Mouse (Mus musculus) T-cell, adult 2 months (primary cell): ENCODE results near the gene Gm33543.

Experiments used
- DNase-seq: peaks from one replicate; pipeline ENCODE4 v3.0.0; 2022; ENCODE audit warnings: low spot score

Gene Gm33543

DNA sequence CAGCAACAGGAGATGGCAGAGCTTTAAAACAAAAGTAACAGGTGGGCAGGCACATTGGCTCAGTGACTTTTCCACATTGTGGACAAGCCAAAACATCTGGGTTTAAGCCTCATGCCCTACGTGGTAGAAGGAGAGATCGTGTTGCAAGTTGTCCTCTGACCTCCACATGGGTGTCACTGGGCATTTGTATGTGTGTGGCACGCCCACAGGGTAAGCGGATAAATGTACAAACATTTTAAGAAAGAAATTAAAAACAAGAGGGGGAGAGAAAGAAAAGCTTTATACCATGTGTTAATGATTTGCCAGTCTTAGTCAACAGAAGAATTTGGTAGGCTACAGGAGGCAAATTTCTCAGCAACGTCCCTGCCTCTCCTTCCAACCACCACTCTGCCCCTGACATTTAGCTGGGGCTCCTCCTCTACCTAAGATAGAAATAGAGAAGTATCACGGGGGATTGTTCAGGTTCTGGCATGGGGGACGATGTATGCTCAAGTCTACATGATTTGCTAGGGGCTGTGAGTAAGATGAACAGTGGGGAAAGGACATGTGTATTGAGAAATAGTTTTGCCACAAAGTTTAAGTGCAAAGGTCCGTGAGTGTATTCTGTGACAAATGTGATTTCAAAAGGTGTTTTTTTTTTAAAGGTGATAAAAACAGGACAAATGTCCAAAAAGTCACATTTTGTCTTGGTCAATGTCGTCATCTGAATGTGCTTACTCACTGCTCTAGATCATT is 6.0 kb downstream of the Gm33543 start:
- no peak for DNase-seq

DNA sequence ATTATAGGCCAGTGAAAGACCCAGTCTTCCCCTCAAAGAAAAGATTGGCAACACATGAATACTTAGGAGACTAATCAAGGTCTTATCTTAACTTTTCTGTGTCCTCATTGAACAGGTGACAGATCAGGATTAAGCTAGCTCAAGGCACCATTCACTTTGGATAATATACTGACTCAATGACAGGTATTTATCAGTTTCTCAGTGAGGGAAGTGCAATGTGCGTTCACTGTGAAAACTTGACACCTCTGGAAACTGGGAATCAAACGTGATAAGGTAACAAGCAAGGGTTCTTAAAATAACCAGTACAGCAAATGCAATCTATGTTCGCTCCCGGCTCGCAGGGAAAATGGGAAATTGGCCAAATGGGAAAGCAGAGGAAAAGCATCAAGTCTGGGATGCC is 11.8 kb downstream of the Gm33543 start:
- no peak for DNase-seq

DNA sequence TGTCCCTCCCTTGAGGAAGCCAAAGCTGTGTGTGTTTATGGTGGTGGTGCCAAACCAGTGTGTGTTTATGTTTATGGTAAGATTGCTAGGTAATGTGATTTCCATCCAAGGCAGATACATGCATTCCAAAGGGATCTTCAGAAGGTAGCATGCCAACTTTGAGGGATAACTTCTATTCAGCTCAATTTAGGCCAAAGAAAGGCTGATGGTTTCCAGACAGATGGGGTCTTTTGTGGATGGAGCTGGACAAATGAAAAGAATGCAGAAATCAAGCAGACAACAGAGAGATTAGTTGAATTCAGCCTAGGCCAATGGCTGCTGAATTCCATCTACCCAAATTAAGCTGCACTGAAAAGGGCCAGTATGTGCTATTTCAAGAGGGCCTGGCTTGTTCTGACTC is 13.3 kb downstream of the Gm33543 start:
- no peak for DNase-seq

DNA sequence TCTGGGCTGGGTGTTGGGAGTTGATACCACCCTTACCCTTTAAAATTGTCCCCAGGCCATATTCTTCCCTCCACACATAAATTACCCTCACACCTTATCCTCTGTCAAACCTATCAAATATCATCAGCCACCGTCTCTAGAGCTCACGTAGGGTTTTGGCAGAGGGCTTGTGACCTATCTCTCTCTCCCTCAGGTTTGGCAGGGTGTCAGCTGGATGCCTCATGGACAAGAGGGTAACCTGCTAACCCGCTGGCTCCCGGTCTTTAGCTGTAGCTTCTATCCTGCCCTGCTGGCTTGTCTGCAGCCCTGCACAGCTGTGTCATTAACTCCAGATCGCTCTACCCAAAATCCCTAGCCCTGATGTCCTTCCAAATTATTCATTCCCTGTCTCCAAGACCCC is 14.4 kb downstream of the Gm33543 start:
- no peak for DNase-seq

DNA sequence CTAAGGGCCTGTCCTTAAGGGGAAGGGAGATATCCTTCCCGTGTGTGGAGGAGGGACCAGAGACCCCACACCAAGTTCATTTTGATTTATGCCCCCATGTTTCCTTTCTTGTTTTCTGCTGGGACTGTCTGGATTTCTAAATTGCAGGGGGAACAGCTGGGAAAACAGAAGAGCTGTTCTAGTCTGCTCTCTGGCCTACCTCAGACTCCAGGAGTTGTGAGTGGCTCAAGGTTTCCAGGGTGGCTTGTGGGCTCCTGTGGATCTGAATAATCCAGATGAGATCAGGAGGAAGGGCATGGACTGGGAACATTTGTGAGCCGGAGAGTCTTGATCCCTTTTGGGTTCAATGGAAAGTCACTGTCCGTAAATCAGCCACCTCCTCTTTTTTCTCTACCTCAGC is 17.1 kb downstream of the Gm33543 start:
- no peak for DNase-seq

DNA sequence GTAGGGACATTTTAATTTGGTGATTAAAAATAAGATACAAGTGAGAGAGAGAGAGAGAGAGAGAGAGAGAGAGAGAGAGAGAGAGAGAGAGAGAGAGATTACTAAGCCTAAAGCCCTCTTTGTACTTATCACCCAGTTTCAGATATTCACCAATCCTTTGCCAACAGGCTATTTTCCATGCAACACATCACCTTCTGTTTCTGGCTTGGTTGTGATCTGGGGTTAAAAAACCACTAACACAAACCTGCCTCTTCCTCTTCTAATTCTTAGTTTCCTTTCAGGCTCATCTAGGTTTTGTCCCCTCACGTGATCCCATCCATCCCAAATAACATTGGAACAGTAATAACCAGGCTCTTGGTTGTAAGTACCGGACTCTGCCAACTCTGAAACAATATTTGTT is 24.2 kb downstream of the Gm33543 start:
- DNase-seq: no peak

DNA sequence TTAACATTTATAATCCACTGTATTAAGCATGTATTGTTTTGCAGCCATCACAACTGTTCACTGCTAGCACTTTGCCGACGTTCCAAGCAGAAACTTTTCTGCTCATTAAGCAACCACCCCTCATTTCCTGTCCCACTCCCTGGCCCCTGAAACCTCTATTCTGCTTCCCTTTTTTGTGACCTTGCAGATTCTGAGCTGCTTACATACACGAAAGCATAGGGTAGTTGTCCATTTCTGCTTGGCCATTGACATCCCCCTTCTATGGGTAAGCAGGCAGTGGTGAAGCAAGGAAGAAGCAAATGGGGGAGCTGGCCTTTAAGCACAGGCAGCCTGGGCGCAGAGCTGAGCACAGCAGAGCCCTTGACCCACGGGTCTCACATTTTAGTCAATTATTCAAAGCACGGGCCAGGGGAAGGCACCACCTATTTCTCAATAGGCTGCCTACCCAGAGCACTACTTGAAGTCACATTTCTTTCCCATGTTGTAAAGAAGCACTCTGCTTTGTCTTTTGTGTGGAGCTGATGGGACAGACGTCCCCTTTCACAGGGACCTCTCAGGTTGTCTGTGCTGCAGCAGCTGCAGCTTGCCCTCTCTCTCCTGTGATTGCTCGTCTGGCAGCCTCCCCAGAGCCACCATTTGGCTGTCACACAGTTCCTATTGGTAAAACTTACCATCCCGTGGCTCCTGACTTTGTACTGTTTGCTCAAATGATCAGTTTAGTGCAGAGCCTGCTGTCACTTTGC is 25.1 kb downstream of the Gm33543 start:
- no peak for DNase-seq

DNA sequence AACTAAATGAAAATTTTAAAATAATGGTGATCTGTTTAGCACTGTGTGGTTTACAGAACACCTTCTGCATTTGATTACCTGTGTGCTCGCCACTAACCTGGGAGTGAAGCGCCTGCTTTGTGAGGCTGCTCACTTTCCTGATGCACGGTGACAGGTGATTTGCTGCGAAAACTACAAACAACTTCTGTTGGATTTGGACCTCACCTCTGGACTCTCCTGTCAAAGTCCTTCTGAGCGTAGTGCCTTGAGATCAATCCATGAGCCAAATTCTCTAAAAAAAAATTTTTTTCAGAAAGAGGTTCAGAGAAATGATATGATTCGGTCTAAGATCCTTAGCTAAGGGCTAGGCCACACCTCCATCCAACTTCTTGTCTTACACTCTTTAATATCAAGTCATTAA is 28.4 kb downstream of the Gm33543 start:
- no peak for DNase-seq

DNA sequence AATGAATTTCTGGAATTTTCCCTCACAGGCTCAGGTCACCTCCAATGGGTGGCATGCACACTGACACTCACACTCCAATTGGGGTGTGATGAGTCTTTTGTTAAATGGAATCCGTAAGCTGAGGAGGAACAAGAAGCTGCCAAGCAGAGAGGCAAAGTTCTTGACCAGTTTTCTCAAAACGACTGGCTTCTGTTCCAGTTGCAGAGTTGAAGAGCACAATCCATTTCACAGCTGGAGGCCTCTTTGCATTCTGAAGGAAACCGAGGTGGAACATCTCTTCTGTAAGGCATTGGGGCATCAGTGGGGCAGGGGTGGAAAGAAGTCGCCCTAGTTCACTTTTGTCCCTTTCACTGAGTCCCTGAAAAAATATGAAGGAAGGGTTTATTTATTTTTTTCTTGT is 30.9 kb downstream of the Gm33543 start:
- no peak for DNase-seq

DNA sequence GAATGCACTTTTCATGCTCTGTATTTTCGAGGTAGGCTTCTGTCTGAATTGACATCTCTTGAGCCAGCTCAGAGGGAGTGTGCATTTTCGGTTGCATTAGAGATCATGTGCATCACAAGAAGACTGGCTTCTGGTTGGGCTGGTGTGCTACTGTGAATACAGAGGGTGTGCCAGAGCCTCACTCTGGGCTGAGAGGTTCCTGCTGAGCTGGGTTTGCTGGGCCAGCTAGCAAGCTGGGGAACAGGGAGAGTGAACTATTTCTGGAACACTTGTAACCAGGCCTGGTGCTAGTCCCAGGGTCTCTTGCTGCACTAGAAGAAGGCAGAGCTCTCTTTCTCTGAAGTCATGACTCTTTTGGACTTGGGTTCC is 41.3 kb downstream of the Gm33543 start:
- no peak for DNase-seq

DNA sequence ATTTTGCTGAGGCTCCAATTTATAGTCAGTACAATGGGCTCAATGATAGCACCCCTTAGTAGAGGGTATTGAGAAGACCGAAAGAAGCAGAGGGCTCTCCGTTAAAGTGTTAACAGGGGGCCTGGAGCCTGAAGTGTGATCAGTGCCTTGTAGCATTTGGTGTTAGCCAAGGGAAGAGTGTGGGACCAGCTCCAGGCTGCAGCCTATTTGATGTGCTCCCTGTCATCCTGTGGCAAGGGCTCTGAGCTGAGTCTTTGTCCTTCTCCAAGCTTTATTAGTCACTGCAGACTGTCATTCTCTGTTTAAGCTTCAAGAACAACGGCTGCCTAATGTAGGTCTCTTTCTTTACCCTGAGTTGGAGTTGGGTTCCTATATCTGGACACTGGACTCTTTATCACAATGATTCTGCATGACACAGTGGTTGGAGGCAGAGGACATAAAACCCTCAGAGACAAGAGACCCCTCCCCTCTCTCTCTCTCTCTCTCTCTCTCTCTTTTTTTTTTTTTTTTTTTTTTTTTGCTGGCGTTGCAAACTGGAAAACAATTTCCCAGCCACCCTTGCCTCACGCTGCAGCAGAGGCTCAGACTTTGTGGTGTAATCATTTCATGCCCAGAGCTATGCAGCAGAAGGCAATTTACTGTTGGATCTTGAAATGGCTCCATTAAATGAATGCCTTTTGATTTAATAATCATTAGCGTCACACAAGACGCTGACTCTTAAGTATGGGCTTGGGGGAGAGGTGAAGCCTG is 41.9 kb downstream of the Gm33543 start:
- no peak for DNase-seq

DNA sequence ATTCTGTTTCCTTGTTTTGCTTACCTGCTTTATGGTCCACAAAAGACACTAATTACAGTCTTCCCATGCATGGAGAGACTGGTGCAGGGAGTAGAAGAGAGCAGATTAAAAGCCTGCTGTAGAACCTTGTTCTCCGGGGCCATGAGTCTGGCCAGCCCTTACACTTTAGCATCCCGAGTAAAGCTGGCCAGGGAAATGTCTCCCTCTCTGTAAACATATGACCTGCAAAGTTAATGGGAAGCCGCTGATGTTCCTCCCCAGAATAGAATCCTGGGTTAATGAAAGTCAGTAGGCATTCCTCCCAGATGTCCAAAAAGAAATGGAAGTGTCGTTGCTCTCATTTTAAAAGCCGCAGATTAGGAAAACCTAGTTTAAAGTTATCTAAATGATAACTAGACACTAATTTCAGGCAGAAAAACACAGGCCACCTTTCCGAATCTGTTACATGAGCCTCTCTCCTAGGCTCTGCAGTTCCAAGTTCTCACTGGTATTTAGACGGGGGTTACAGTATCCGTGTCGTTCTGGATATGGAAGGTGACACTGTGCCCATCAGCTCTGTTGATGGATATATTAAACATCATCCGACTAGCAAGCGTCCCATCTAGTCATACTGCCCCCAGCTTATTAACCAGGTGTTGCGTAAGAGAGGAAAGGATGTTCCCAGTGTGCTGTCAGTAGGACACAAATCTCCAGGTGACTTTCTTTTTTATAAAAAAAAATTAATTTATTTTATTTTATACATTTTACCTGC is 44.9 kb downstream of the Gm33543 start:
- DNase-seq: no peak

DNA sequence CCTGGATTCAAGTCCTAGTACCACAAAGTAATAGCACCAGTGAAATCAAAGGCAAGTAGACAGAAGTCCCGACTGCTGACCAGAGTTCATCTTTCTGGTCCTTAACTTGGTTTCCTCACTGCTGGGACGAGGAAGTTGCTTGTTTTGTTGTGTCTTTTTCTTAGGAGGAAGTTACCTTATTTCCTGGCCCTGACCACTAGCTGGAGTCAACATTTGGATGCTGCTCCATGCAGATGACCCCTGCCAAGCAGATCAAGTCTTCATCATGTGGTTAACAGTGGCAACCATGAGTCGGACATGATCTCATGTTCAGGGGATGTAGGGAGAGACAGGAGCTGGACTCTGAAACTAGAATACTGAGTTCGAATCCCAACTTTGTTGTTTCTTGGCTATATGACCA is 47.2 kb downstream of the Gm33543 start:
- no peak for DNase-seq

DNA sequence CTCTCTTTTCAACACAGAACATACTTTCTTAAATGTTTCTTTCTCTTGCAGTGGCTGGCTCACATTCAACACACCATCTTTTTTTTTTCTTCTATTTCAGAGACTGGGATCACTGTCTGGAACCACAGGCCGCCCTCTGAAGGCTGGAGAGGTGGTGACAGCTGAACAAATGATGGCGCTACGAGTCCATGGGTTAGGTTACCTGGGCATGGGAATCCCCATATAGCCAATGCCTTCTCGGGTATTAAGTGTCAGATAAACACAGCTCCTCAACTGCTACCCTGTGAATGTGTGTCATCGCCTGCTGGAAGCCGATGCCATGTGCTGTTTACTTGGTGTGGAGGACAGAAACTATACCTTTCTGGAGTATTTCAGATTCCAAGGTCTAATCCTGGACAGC is 48.0 kb downstream of the Gm33543 start:
- no peak for DNase-seq

DNA sequence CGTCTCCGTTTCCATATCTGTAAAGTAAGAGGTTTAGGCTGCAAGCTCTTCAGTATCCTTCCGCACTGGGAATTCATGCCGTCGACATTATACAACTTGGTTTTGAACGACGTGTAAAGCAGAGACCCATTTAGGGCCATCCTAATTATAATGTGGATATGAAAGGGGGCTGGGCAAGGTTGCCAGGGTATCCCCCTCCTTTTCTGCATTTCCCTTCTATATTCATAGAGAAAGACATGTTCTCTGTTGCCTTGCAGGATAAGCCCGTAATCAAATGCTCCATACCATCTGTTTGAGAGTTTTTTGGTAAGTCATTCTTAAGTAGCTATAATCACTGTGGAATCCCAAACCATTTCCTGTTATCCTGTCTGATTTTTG is 51.3 kb downstream of the Gm33543 start:
- no peak for DNase-seq

DNA sequence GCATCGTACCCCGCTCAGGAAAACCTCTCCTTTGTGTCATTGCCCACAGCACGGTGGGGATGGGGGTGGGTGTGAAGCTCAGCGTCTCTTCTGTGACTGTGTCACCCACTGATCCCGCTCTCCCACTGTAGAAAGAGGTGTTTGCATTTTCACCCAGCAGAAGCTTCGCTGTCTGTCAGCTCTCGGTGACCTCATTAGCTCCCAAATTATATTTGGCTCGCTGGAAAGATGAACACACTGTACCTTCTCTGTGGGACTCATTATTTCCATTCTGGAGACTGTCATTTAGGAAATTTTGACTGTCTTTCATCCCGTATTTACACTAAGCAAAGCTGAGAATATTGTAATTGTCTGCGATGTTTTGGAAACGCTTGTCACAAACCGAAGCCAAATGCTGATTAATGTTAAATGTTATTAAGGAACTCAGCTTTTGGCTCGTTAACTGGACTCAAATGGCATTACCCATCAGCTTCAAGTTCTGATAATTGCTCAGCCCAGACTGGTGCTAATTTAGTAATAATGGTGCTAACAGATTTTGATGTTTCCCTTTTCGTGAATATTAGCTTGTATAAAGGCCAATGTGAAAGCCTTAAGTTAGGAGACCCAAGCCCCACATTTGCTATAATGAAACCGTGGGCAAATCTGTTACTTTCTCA is 51.8 kb downstream of the Gm33543 start:
- no peak for DNase-seq

DNA sequence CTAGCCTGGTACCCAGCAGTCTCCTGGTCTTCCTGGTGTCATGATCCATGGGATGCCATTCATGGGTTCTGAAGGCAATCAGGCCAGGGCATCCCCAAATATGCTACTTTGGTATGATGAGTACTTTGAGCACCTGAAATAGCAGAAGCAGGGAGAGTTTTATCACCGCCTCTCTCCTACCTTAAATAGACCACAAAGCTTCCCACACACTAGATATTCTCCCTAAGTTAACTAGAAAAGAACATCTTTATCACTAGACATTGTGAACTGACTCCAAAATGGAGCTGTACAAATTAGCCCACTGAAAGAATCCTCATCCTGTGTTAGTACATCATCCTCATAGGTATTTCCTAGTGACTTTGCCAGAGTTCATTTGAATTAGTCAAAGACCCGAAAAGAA is 55.6 kb downstream of the Gm33543 start:
- no peak for DNase-seq

DNA sequence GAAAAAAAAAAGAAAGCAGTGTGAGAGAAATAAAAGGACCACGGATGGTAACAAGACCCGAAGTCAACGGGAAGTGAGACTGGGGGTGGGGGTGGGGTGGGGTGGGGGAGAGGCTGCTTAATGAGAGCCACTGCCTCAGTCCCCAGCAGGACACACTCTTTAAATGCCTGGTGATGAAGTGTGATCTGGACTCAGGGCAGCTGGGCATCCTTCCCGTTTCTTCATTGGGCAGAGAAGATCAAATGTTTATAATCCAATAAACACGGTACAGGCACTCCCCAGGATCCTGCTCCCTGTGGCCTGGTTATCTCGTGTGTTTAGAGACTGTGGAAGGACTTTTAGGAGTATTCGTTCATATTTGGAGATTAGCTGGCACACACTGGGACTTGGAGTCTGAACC is 57.9 kb downstream of the Gm33543 start:
- no peak for DNase-seq

DNA sequence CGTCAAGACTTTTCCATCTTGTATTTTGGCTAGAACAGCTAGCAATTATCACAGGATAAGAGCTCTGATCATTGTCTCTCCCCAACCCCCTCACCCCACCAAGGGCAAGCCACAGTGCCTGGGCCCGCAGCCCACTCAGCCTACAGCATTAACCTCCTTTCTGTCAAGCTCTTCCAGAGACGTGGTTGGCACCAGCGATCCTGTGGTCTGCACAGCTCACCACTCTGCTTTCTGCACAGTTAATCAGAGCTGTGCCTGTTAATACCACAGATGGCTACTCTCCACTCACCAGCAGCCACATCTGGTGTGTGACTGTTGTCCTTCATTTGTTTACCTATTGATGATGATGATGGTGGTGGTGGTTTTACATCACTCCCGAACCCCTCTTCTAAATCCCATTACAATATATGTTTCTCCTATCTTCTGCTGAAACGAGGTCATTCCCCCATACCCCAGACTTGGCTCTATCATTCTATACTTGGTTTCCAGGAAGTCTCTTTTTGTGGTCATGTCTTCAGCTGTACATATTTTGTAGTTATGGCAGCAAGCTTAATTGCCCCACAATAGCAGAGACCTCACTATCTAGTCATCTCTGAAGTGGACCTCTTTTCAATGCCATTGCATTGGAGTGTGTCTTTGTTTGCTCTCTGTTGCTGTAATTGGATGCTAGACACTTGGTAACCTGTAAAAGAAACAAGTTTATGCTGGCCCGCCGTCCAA is 61.7 kb downstream of the Gm33543 start:
- DNase-seq: no peak

DNA sequence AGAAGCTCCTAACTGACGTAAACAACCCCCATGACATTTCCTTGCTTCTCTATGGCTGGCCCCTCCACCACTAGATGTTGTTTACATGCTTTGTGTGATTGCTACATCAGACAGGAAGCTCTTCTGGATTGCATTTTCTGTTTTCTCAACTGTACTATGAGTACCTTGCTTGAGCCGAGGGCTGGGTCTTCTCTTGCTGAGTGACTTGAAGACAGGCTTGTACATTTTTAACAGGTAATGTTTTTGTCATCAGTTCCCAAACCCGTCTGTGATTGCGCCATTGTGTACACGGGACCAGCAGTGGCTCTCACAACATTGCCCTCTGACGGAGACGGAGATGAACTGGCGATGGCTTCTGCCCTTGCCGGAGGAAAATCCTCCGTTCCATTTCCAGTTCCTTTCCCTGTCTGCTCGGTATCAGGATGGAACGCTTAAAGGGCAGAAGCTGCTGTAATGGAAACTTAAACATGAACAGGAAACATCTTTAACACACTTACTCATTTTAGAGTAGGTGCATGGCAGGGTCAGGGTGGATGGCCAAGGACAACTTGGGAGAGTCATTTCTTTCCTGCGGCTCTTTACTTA is 62.8 kb downstream of the Gm33543 start:
- DNase-seq: peak; percentile 61

DNA sequence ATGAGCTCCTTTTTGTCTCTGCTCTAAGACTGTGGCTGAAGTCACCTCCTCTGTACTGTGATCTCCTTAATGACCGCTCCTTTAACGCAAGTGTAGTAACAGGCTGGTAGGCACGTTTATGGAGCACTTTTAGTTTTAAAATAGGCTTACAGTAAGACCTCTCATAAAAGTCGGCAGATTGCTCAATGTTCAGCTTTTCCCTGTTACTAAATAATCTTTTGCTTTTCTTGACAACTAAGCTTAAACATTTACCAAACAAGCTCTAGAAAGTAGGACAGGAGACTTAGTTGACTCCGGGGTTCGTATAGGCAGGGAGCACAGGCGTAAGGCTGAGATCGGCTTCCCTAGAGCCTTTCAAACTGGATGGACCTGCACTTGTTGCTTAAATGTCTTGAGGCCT is 64.1 kb downstream of the Gm33543 start:
- no peak for DNase-seq
